Mouse (Mus musculus) lung, postnatal 0 days (tissue): ENCODE results near the gene Mrpl17. TPM values are rescaled to one million over a fixed set of nuclear protein-coding genes. Genes with fewer than 3 reads are reported as not detected.
A peak's percentile ranks its signal among the peaks of the same experiment; 100 is the strongest.

Experiments used
- ATAC-seq: fragments of 200-750 bp; cut with Nextera tagmentation; 2 replicates; pipeline ENCODE4 v1.8.0; 2017; ENCODE audit warnings: moderate library complexity
- DNase-seq: peaks from one replicate; pipeline ENCODE4 v3.0.0-alpha.2; 2016; ENCODE audit warnings: low spot score
- H3K27ac ChIP-seq: fragments of 300-500 bp; sonication (generic); 2 replicates; pipeline ENCODE4 v1.5.1; 2014; ENCODE audit warnings: antibody characterized with exemption, mild to moderate bottlenecking, low read length, mixed read lengths
- H3K27me3 ChIP-seq: fragments of 300-500 bp; sonication (generic); replicated peaks from 2 replicates; pipeline ENCODE4 v1.6.1; 2014; ENCODE audit warnings: low read length, mixed read lengths; ENCODE audit not compliant: insufficient read depth
- H3K36me3 ChIP-seq: fragments of 300-500 bp; sonication (generic); 2 replicates; pipeline ENCODE4 v1.6.1; 2014; ENCODE audit warnings: low read length, mixed read lengths; ENCODE audit not compliant: insufficient read depth
- H3K4me1 ChIP-seq: fragments of 300-500 bp; sonication (generic); 2 replicates; pipeline ENCODE4 v1.6.1; 2014; ENCODE audit warnings: antibody characterized with exemption, low read depth, low read length, mixed read lengths; ENCODE audit not compliant: insufficient read depth
- H3K4me2 ChIP-seq: fragments of 300-500 bp; sonication (generic); replicated peaks from 2 replicates; pipeline ENCODE4 v1.6.1; 2014; ENCODE audit warnings: low read depth, mild to moderate bottlenecking, low read length, moderate library complexity, mixed read lengths
- H3K4me3 ChIP-seq: fragments of 300-500 bp; sonication (generic); 2 replicates; pipeline ENCODE4 v1.5.1; 2014; ENCODE audit warnings: low read depth, low read length
- H3K9ac ChIP-seq: fragments of 300-500 bp; sonication (generic); replicated peaks from 2 replicates; pipeline ENCODE4 v1.6.1; 2014; ENCODE audit warnings: low read depth, mild to moderate bottlenecking
- H3K9me3 ChIP-seq: fragments of 300-500 bp; sonication (generic); 2 replicates; pipeline ENCODE4 v1.6.1; 2016; ENCODE audit warnings: low read length, mixed read lengths
- CTCF ChIP-seq: IDR thresholded peaks from 2 replicates; pipeline ENCODE4 v1.5.1; 2016; ENCODE audit warnings: antibody characterized with exemption, mild to moderate bottlenecking
- EP300 ChIP-seq: IDR thresholded peaks from 2 replicates; pipeline ENCODE4 v1.6.1; 2016; ENCODE audit warnings: antibody characterized with exemption, mild to moderate bottlenecking, control low read depth
- WGBS: fragments of 180-500 bp; shearing (Covaris S2); extraction: QIAGEN DNeasy Blood & Tissue Kit; methylation state at CpG from one replicate; pipeline ENCODE4 v1.1.7; 2014; 5-methylcytosine and 5-hydroxymethylcytosine counted together
- polyA plus RNA-seq: library from polyadenylated mRNA; unstranded; fragments of >200 nt; fragmentation: Nextera tagmentation; extraction: Ambion mirVana; gene quantifications from 2 replicates; pipeline ENCODE4 v1.2.1, GENCODE M21; 2015

Mrpl17 gene
- polyA plus RNA-seq, 1 experiment from 2014 or later, result 257 TPM

DNA sequence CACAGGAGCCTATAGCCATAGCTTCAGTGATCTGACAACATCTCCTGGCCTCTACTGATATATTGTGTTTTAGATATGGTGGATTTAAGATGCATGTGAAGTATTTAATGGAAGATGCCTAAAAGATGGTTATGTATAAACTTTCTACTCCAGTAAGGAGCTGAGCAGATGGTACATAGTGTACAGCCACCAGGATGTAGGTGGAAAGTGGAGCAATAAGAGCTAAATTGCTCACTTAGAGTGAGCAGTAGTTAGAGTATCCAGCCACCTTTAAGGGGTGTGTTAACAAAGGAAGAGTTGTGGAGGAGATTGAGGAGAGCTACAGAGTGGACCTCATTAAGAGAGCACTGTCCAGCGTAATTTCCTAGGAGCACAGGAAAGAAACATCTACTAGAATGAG is 19.8 kb downstream of the Mrpl17 start:
- Histone ChIP-seq H3K27ac (no peak overlapping the region), H3K9me3 (no peaks in the 10 kb centered on the region), H3K4me2 (no peak overlapping the region), H3K9ac (no peak overlapping the region), H3K4me1 (no peaks in the 10 kb centered on the region), H3K36me3 (no peaks in the 10 kb centered on the region), H3K4me3 (no peak overlapping the region), H3K27me3 (no peaks in the 10 kb centered on the region)
- WGBS, result 65% methylated on average over 1 of the region's 1 CpGs
- ATAC-seq, result no peak
- TF ChIP-seq EP300 (no peak), CTCF (no peak)
- DNase-seq, result no peak

DNA sequence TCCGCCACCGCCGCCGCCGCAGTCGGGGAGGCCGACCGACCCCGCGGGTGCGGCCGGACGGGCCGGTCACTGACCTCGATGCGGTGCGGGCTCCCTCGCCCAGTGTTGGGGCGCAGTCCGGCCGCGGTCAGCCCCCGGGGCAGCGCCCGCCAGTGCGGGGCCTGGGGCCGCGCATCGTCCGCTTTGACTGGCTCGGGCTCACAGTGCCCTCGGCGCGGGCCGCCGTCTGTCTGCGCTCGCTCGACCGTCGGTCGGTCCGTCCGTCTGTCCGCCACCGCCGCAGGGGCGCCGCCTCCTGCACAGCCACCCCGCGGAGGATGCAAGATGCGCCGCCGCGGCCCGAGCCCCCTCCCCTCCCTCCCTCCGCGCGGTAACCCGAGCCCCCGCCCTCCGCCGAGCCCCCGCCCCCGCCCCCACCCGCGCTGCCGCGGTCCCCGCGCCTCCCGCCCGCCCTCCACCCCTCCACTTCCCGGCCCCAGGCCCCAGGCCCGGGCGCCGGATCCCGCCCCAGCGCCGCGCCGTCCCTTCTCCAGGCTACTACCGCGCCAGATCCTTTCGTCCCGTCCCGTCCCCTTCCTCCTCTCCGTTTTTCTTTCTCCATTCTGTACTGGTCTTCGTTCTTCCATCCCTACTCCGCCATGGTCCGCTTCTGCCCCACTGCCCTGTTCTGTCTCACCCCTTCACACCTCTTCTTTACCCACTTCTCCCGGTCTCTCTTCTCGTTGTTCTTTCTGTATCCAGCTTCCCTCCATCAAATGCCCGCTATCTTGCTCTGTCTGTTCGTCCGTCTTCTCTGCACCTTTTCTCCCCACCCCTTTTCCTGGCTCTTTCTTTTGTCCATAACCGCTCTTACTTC is 23.4 kb downstream of the Mrpl17 start, which contains the start of gene Dchs1:
Gene Dchs1, minus strand, starts transcription at position 370 of the 856 bp plus-strand sequence.
- no peaks in the 10 kb centered on the region for H3K36me3 ChIP-seq
- H3K27me3 ChIP-seq, result no peaks in the 10 kb centered on the region
- WGBS, result 2% methylated on average over 29 of the region's 97 CpGs
- H3K27ac ChIP-seq, result peak within 1 kb of the TSS; percentile 74
- H3K4me1 ChIP-seq, result 0 out of 2 replicates have a peak, but pooled peaks cover 5% of the 10 kb centered on the region
- H3K9ac ChIP-seq, result peak within 1 kb of the TSS; percentile 59
- no peaks in the 10 kb centered on the region for H3K9me3 ChIP-seq
- DNase-seq (peak; percentile 38), ATAC-seq (peak; percentile 72)
- H3K4me3 ChIP-seq, result peak within 1 kb of the TSS; percentile 67
- H3K4me2 ChIP-seq, result peak within 1 kb of the TSS; percentile 76
- TF ChIP-seq CTCF, result no peak
- TF ChIP-seq EP300, result no peak

DNA sequence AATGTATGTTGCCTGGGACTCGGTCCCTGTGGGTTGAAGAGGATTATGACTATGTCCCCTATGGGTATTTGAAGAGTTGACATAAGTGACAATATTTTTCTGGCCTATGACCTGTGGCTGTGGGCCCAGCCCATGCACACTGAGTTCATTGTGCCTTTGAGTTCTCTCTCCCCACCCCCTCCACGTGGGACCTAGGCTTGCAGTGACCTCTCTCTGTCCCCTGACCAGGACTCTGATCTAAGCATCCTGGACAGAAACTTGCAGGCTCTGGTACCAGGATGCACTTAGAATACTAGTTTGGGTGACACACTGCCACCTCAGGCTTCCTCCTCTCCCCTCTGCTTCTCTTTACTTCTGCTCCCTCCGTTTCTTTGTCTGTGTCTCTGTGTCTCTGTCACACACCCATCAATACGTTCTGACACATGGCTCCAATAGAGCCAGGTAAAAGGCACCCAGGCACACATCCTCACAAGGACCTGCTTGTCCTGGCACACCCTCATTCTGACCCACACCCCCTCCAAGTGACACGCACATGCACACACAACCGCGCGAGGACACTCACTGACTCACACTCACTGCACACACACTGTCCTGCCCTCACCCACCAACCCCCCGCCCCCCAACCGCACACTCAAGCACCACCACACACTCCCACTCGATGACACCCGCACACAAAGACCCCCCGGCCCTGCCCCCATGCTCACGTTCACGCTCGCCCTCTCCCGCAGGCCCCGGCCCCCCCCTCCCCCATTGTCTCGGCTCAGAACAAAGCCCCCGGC is 24.2 kb downstream of the Mrpl17 start:
- Histone ChIP-seq H3K27ac (peak overlapping the region; percentile 74), H3K36me3 (no peaks in the 10 kb centered on the region), H3K27me3 (no peaks in the 10 kb centered on the region), H3K4me2 (peak overlapping the region; percentile 76), H3K4me1 (0 out of 2 replicates have a peak, but pooled peaks cover 5% of the 10 kb centered on the region), H3K9ac (peak overlapping the region; percentile 59), H3K4me3 (peak overlapping the region; percentile 67), H3K9me3 (no peaks in the 10 kb centered on the region)
- DNase-seq, result peak; percentile 24
- ATAC-seq, result peak; percentile 46
- 4% methylated on average over 16 of the region's 20 CpGs for WGBS
- TF ChIP-seq CTCF (no peak), EP300 (no peak)

DNA sequence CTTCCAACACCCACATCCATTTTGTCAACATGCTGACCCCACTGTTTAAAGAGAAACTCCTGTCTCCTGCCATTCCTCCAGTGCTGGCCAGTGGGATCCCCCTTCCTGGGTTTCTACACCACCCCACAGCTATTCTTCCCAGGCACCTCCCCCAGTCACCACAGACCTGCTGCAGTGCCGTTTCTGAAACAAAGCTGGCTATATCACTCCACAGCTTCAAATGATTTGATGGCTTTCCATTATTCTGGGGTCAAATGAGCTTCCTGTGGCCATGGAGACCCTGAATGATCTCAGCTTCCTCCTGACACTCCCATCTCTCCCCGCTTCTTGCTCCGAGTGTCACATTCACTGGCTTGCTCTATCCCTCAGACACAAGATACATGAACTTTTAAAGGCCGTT is 26.3 kb downstream of the Mrpl17 start:
- ATAC-seq (no peak), DNase-seq (peak; percentile 29)
- H3K36me3 ChIP-seq, result no peaks in the 10 kb centered on the region
- no peak for TF ChIP-seq CTCF
- TF ChIP-seq EP300, result no peak
- H3K27me3 ChIP-seq, result no peaks in the 10 kb centered on the region
- no peak overlapping the region for H3K9ac ChIP-seq
- 0 out of 2 replicates have a peak overlapping the region, but pooled peaks have one; percentile 1 for H3K27ac ChIP-seq
- H3K4me2 ChIP-seq, result no peak overlapping the region
- 0 out of 2 replicates have a peak, but pooled peaks cover 5% of the 10 kb centered on the region for H3K4me1 ChIP-seq
- no peak overlapping the region for H3K4me3 ChIP-seq
- no peaks in the 10 kb centered on the region for H3K9me3 ChIP-seq
- 33% methylated on average over 4 of the region's 4 CpGs for WGBS

DNA sequence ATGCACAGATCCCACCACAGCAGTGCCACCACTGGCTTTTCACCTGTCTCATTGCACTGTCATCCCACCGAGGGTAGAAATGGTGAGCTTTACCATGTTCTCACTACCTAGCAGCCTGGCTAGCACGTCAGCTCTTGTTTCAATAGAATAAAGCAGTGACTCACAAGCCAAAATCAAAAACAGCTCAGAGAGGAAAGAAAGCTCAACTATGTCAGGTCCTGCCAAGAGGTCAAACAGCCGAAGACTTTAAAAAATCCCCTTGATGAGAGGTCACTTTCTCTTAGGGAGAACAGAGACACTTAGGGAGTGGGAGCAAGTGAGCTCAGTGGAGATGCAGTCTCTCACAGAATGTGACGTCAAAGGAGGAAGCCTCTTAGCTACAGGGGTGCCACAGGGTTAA is 27.0 kb downstream of the Mrpl17 start:
- H3K4me1 ChIP-seq, result 0 out of 2 replicates have a peak, but pooled peaks cover 5% of the 10 kb centered on the region
- H3K36me3 ChIP-seq, result no peaks in the 10 kb centered on the region
- H3K9me3 ChIP-seq, result no peaks in the 10 kb centered on the region
- no peak overlapping the region for H3K27ac ChIP-seq
- TF ChIP-seq EP300 (no peak), CTCF (no peak)
- no peak overlapping the region for H3K9ac ChIP-seq
- H3K4me3 ChIP-seq, result no peak overlapping the region
- H3K4me2 ChIP-seq, result no peak overlapping the region
- ATAC-seq, result no peak
- DNase-seq, result no peak
- WGBS, result 53% methylated on average over 4 of the region's 4 CpGs
- H3K27me3 ChIP-seq, result no peaks in the 10 kb centered on the region
